In the genomic region with DNA sequence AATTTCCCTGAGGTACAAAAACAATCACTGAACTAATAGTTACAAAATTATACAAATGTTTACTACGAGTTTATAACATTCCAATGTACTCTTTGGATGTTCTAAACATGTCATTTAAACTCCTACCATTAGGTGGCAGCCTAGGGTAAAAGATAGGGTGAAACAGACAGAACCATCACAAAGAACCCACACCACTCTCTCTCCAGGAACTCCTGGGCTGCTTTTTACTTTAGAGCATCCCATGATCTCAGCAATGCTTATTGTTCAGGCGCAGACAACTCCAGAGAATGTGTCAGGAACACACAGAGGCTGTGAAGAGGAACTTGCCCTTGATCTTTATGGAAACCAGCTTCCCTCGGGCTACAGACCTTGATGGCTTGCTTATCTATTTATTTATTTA, we compare ENCODE assay signal across 9 mouse cellular contexts. TPM values are rescaled to one million over a fixed set of nuclear protein-coding genes. Genes with fewer than 3 reads are reported as not detected.
A peak's percentile ranks its signal among the peaks of the same experiment; 100 is the strongest.
DNase-seq lines count a peak whose midpoint lies in the region; ATAC-seq and TF ChIP-seq lines count a peak whose summit lies in the region.
"Had no signal": no experiment of that assay in that cellular context is flagged by ENCODE, and none has a peak within 500 bp of the region (broad histone marks: within the 10 kb centered on the region; RNA-seq: fewer than 3 reads in every experiment).

No protein-coding gene starts in this region.

- TF ChIP-seq CTCF in MEL (IDR thresholded peaks at IDR 0.05 in 2 of 3, conservative IDR thresholded peaks at IDR 0.05 in 1 of 3; ENCODE audit: control insufficient read depth in 1 of 3, insufficient read depth in 1 of 3, low read depth in 2 of 3, low read length in 3 of 3, poor library complexity in 1 of 3, severe bottlenecking in 1 of 3): peak; percentile 8 to 95 (median 41); a peak in 4 of 6 replicates
- TF ChIP-seq CTCF in heart, postnatal 0 days (IDR thresholded peaks at IDR 0.05; ENCODE audit: low read depth): peak; percentile 79

- no peak overlapping the region for H3K9ac ChIP-seq in limb, embryonic 11.5 days (ENCODE audit: low read length)
- no peak overlapping the region for H3K9ac ChIP-seq in MEL (ENCODE audit: control insufficient read depth, low read depth, low read length, poor library complexity, severe bottlenecking)
- H3K9ac ChIP-seq in heart, postnatal 0 days (replicated peaks; ENCODE audit: low read depth, low read length): no peak overlapping the region

- H3K27me3 ChIP-seq in limb, embryonic 11.5 days (ENCODE audit: control insufficient read depth, insufficient read depth, low read length): no peaks in the 10 kb centered on the region
- H3K27me3 ChIP-seq in limb, embryonic 10.5 days (ENCODE audit: low read depth, poor library complexity, severe bottlenecking): no peaks in the 10 kb centered on the region
- no peaks in the 10 kb centered on the region for H3K27me3 ChIP-seq in MEL (ENCODE audit: control insufficient read depth in 1 of 2, insufficient read depth in 2 of 2, low read length in 2 of 2)
- no peaks in the 10 kb centered on the region for H3K27me3 ChIP-seq in heart, postnatal 0 days (ENCODE audit: control insufficient read depth, insufficient read depth, low read length)

- no peak for TF ChIP-seq POLR2A in MEL (IDR thresholded peaks at IDR 0.05; ENCODE audit: control insufficient read depth in 1 of 2, insufficient read depth in 1 of 2, low read depth in 1 of 2, low read length in 2 of 2, poor library complexity in 1 of 2)

- intact Hi-C loops in gastrocnemius, postnatal 14 days (cut with DNase I; ENCODE audit: low total_unique reads): loop anchor here (5.0 kb wide), 1 partner anchor 244 kb away; no protein-coding TSS in a partner anchor

- no peak overlapping the region for H3K27ac ChIP-seq in limb, embryonic 11.5 days (replicated peaks; ENCODE audit: low read depth, low read length)
- H3K27ac ChIP-seq in limb, embryonic 10.5 days: no peak overlapping the region
- no peak overlapping the region for H3K27ac ChIP-seq in MEL (ENCODE audit: control insufficient read depth, low read depth, low read length)
- H3K27ac ChIP-seq in heart, postnatal 0 days (ENCODE audit: low read depth): no peak overlapping the region

- WGBS in limb, embryonic 11.5 days: 19% methylated on average over 3 of the region's 3 CpGs
- 23% methylated on average over 3 of the region's 3 CpGs for WGBS in limb, embryonic 10.5 days
- WGBS in heart, postnatal 0 days: 13% methylated on average over 3 of the region's 3 CpGs

- H3K4me3 ChIP-seq in limb, embryonic 11.5 days (ENCODE audit: low read depth, low read length): no peak overlapping the region
- H3K4me3 ChIP-seq in limb, embryonic 10.5 days: no peak overlapping the region
- no peak overlapping the region for H3K4me3 ChIP-seq in MEL (ENCODE audit: control insufficient read depth in 1 of 2, insufficient read depth in 1 of 2, low read depth in 2 of 2, low read length in 2 of 2)
- no peak overlapping the region for H3K4me3 ChIP-seq in heart, postnatal 0 days (ENCODE audit: low read depth, low read length)
- H3K4me3 ChIP-seq: erythroblast, embryonic 14.5 days had no signal

- H3K79me2 ChIP-seq in MEL (ENCODE audit: control insufficient read depth, insufficient read depth, low read length, poor library complexity): no peaks in the 10 kb centered on the region

- TF ChIP-seq EP300 in MEL (IDR thresholded peaks at IDR 0.05; ENCODE audit: low read depth in 1 of 2, low read length in 2 of 2): no peak
- no peak for TF ChIP-seq EP300 in heart, postnatal 0 days (IDR thresholded peaks at IDR 0.05; ENCODE audit: low read depth)

- H3K4me2 ChIP-seq in limb, embryonic 11.5 days (ENCODE audit: low read depth, severe bottlenecking): no peak overlapping the region
- H3K4me2 ChIP-seq in heart, postnatal 0 days (ENCODE audit: low read depth, low read length): no peak overlapping the region

- H3K4me1 ChIP-seq in limb, embryonic 11.5 days (ENCODE audit: control insufficient read depth, insufficient read depth, low read length): no peaks in the 10 kb centered on the region
- H3K4me1 ChIP-seq in limb, embryonic 10.5 days: 0 out of 2 replicates have a peak, but pooled peaks cover 2% of the 10 kb centered on the region
- no peaks in the 10 kb centered on the region for H3K4me1 ChIP-seq in MEL (ENCODE audit: control insufficient read depth in 1 of 2, insufficient read depth in 2 of 2, low read length in 2 of 2)
- H3K4me1 ChIP-seq in heart, postnatal 0 days (ENCODE audit: control insufficient read depth, insufficient read depth): no peaks in the 10 kb centered on the region

- DNase-seq in limb, embryonic 11.5 days (ENCODE audit: low spot score): peak; percentile 43
- DNase-seq in limb, embryonic 10.5 days (ENCODE audit: low spot score): no peak
- DNase-seq in MEL (ENCODE audit: low read depth, low spot score): peak; percentile 80
- peak; percentile 66 to 83 for DNase-seq in cerebellum, postnatal 14 days
- peak; percentile 88 for DNase-seq in heart, postnatal 0 days (ENCODE audit: low spot score)
- DNase-seq in layer of hippocampus, adult 9-11 months: peak; percentile 35
- DNase-seq in gastrocnemius, postnatal 14 days: no peak

- no peak for ATAC-seq in limb, embryonic 11.5 days (ENCODE audit: insufficient number of reproducible peaks, low FRiP score, low TSS enrichment, low read depth)
- ATAC-seq in heart, postnatal 0 days (ENCODE audit: insufficient read depth, low read depth): peak; percentile 57
- peak; percentile 71 for ATAC-seq in monocyte, adult 5-6 weeks (replicated peaks; ENCODE audit: insufficient number of reproducible peaks, low FRiP score, low TSS enrichment, poor library complexity, severe bottlenecking)

- no peaks in the 10 kb centered on the region for H3K9me3 ChIP-seq in limb, embryonic 11.5 days (ENCODE audit: control insufficient read depth, low read length)
- no peaks in the 10 kb centered on the region for H3K9me3 ChIP-seq in limb, embryonic 10.5 days (replicated peaks)
- H3K9me3 ChIP-seq in MEL (replicated peaks; ENCODE audit: insufficient read depth, low read length): no peaks in the 10 kb centered on the region
- no peaks in the 10 kb centered on the region for H3K9me3 ChIP-seq in heart, postnatal 0 days (replicated peaks; ENCODE audit: control insufficient read depth, low read length)

- no peak; the same call in none of the 2 replicates for TF ChIP-seq RAD21 in MEL (IDR thresholded peaks at IDR 0.05; ENCODE audit: low read depth, low read length)

- no peaks in the 10 kb centered on the region for H3K36me3 ChIP-seq in limb, embryonic 11.5 days (ENCODE audit: control insufficient read depth, insufficient read depth, low read length)
- H3K36me3 ChIP-seq in limb, embryonic 10.5 days: peaks cover 14% of the 10 kb centered on the region
- H3K36me3 ChIP-seq in MEL (ENCODE audit: control insufficient read depth in 1 of 2, insufficient read depth in 2 of 2, low read length in 2 of 2): peaks cover 0 to 2% of the 10 kb centered on the region in 2 experiments; a peak in 1 of 4 replicates
- peaks cover 22% of the 10 kb centered on the region for H3K36me3 ChIP-seq in heart, postnatal 0 days (replicated peaks; ENCODE audit: control insufficient read depth, insufficient read depth, low read length)

TF ChIP-seq in MEL, 35 proteins besides CTCF, POLR2A, EP300 and RAD21:
- TF ChIP-seq CHD2 (IDR thresholded peaks at IDR 0.05; ENCODE audit: low read length) (no peak), GABPA (IDR thresholded peaks at IDR 0.05; ENCODE audit: low read depth, low read length) (no peak), USF1 (IDR thresholded peaks at IDR 0.05; ENCODE audit: low read depth, low read length) (no peak), ETS1 (IDR thresholded peaks at IDR 0.05; ENCODE audit: low read depth, low read length) (no peak), SIN3A (IDR thresholded peaks at IDR 0.05; ENCODE audit: low read length) (peak; percentile 42; the same call in 1 of the 2 replicates), TBP (IDR thresholded peaks at IDR 0.05; ENCODE audit: low read depth, low read length) (no peak), POLR2AphosphoS2 (IDR thresholded peaks at IDR 0.05; ENCODE audit: low read length) (no peak), E2F4 (IDR thresholded peaks at IDR 0.05; ENCODE audit: borderline replicate concordance, low read depth, low read length) (no peak), TCF12 (IDR thresholded peaks at IDR 0.05; ENCODE audit: low read depth, low read length) (no peak), ZC3H11A (IDR thresholded peaks at IDR 0.05; ENCODE audit: low read depth, low read length) (peak; percentile 99), SMC3 (IDR thresholded peaks at IDR 0.05; ENCODE audit: low read depth, low read length) (peak; percentile 97), CHD1 (IDR thresholded peaks at IDR 0.05; ENCODE audit: low read depth, low read length) (no peak), KAT2A (conservative IDR thresholded peaks at IDR 0.05; ENCODE audit: low read depth, low read length) (no peak), MAX (IDR thresholded peaks at IDR 0.05; ENCODE audit: low read length) (no peak), RCOR1 (IDR thresholded peaks at IDR 0.05; ENCODE audit: low read depth, low read length) (no peak), POLR2AphosphoS5 (IDR thresholded peaks at IDR 0.05; ENCODE audit: borderline replicate concordance, low read depth, low read length) (no peak), ZNF384 (IDR thresholded peaks at IDR 0.05; ENCODE audit: low read depth, low read length) (no peak), NRF1 (IDR thresholded peaks at IDR 0.05; ENCODE audit: insufficient read depth, low read depth, low read length, poor library complexity, severe bottlenecking) (no peak)

RNA-seq across cellular contexts. Expression of a gene that starts 49.2 kb away (rescaled TPM):
- polyA plus RNA-seq in limb, embryonic 11.5 days (2014; fragmentation: Nextera tagmentation; extraction: Ambion mirVana): 2.8 and 3.8 TPM in 2 replicates
- 5.2 and 6.8 TPM in 2 replicates for polyA plus RNA-seq in limb, embryonic 10.5 days (2016; fragmentation: Nextera tagmentation; extraction: Ambion mirVana)
- total RNA-seq in MEL (2012; rRNA removed): 0.10 and 0.12 TPM in 2 replicates
- polyA plus RNA-seq in MEL (2012; ENCODE audit: insufficient read depth in 1 of 2, insufficient read length in 2 of 2, low read depth in 1 of 2, low replicate concordance in 2 of 2, missing spikeins in 1 of 2): under 1 TPM in 1 of 2 experiments, not detected in 1; 0.28 TPM
- 45.1 and 82.1 TPM in 2 replicates for total RNA-seq in heart, postnatal 0 days (2014; rRNA removed; ENCODE audit: low replicate concordance)
- polyA plus RNA-seq in heart, postnatal 0 days (2015; fragmentation: Nextera tagmentation; extraction: Ambion mirVana): 9.5 and 9.7 TPM in 2 replicates
- total RNA-seq in monocyte, adult 5-6 weeks (2017): 0.48 TPM in 1 of 3 replicates, not detected in the others
- 1 to 10 TPM; 3.8 to 4.3 TPM for total RNA-seq in gastrocnemius, postnatal 14 days (2021)
- polyA plus RNA-seq: erythroblast, embryonic 14.5 days had no signal

Comparison
In these comparisons a context has a peak if more than half of its experiments do, and no peak if none do; other contexts are left out.
1. DNase-seq: peak in limb, embryonic 11.5 days (single experiment), MEL (single experiment), cerebellum, postnatal 14 days (2 of 2), heart, postnatal 0 days (single experiment) and layer of hippocampus, adult 9-11 months (single experiment); none in limb, embryonic 10.5 days (single experiment) and gastrocnemius, postnatal 14 days (single experiment).